Mouse (Mus musculus) bone marrow macrophage, adult 2 months (primary cell): Measurements from ENCODE around the gene Hacd3.

ENCODE experiments used
- CTCF ChIP-seq: IDR thresholded peaks from 2 replicates; pipeline ENCODE4 v1.5.1; 2012; ENCODE audit warnings: low read depth, mild to moderate bottlenecking, low read length, moderate library complexity
- POLR2A ChIP-seq: IDR thresholded peaks from 2 replicates; pipeline ENCODE4 v1.6.1; 2012; ENCODE audit warnings: mild to moderate bottlenecking, low read depth, low read length, borderline replicate concordance

DNA sequence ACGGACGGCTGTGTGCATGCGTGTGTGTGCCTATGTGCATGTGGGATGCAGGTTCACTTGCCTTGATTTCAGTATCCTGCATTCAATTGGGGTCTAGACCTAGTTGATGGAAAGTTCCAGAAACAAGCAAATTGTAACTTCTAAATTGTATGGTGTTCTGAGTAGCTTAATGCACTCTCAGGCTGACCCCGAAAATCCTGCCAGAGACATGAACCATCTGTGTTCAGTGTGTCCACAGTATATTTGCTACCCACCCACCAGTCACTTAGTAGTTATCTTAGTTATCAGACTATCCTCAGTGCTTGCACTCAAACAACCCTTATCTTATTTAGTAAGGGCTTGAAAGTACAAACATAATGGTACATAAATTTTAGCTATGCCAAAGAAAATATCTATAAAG lies 79.8 kb downstream of the Hacd3 start:
- TF ChIP-seq POLR2A (no peak), CTCF (no peak)
